Mouse (Mus musculus) CH12.LX (cell line): ENCODE measurements around the gene Npas2. TPM values are rescaled to one million over a fixed set of nuclear protein-coding genes. Genes with fewer than 3 reads are reported as not detected.

ENCODE experiments used
- DNase-seq: peaks from one replicate; pipeline ENCODE4 v3.0.0-alpha.2; 2013; ENCODE audit errors: extremely low read depth
- H3K27ac ChIP-seq: 2 replicates; pipeline ENCODE4 v1.5.1; 2012; ENCODE audit warnings: low read depth, mild to moderate bottlenecking, control low read depth, moderate library complexity; ENCODE audit not compliant: insufficient read depth
- H3K27me3 ChIP-seq: replicated peaks from 2 replicates; pipeline ENCODE3; 2012; ENCODE audit warnings: inconsistent platforms
- H3K36me3 ChIP-seq, 2 experiments: replicated peaks in 1 of 2; 2 replicates each; pipeline versions ENCODE3 to v1.6.1; 2012; ENCODE audit warnings: inconsistent platforms in 1 of 2, low read length in 1 of 2, mild to moderate bottlenecking in 1 of 2, mixed read lengths in 1 of 2, moderate library complexity in 1 of 2; ENCODE audit not compliant: control insufficient read depth in 1 of 2, insufficient read depth in 1 of 2
- H3K4me1 ChIP-seq, 2 experiments: 2 replicates each; pipeline ENCODE4 v1.6.1; 2012; ENCODE audit warnings: inconsistent platforms in 1 of 2, moderate library complexity in 1 of 2; ENCODE audit not compliant: insufficient read depth in 2 of 2, control insufficient read depth in 1 of 2
- H3K4me2 ChIP-seq: 2 replicates; pipeline ENCODE4 v1.6.1; 2012; ENCODE audit warnings: low read depth, mild to moderate bottlenecking, control low read depth; ENCODE audit not compliant: poor library complexity, insufficient read depth, severe bottlenecking
- H3K4me3 ChIP-seq, 3 experiments: fragments of 150-350 bp in 1 of 3; sonication (generic) in 1 of 3; replicated peaks in 1 of 3; 2 replicates each; pipeline versions ENCODE3 to v1.5.1; 2011 to 2012; ENCODE audit warnings: low read depth in 2 of 3, low read length in 2 of 3, mild to moderate bottlenecking in 2 of 3, moderate library complexity in 2 of 3, control low read depth in 1 of 3, improper control_type of control experiment in 1 of 3, inconsistent platforms in 1 of 3, mixed read lengths in 1 of 3; ENCODE audit not compliant: poor library complexity in 1 of 3
- H3K79me2 ChIP-seq: replicated peaks from 2 replicates; pipeline ENCODE4 v1.6.1; 2012; ENCODE audit warnings: mild to moderate bottlenecking, moderate library complexity; ENCODE audit not compliant: control insufficient read depth, poor library complexity, insufficient read depth, severe bottlenecking; ENCODE audit errors: extremely low read depth
- H3K9ac ChIP-seq: 2 replicates; pipeline ENCODE4 v1.6.1; 2012; ENCODE audit warnings: low read depth, mild to moderate bottlenecking, control low read depth, moderate library complexity; ENCODE audit not compliant: insufficient read depth
- H3K9me3 ChIP-seq: replicated peaks from 2 replicates; pipeline ENCODE3; 2012; ENCODE audit warnings: low read length, inconsistent platforms, mixed read lengths
- BHLHE40 ChIP-seq: IDR thresholded peaks from 2 replicates; pipeline ENCODE4 v1.6.1; 2011; ENCODE audit warnings: mild to moderate bottlenecking, low read depth, low read length, improper control_type of control experiment
- CHD1 ChIP-seq: IDR thresholded peaks from 2 replicates; pipeline ENCODE4 v1.6.1; 2012; ENCODE audit warnings: low read depth, low read length, improper control_type of control experiment, inconsistent platforms
- CTCF ChIP-seq, 2 experiments: IDR thresholded peaks in 1 of 2; conservative IDR thresholded peaks in 1 of 2; 2 replicates each; pipeline ENCODE4 v1.5.1; 2011 to 2012; ENCODE audit warnings: low read depth in 2 of 2, low read length in 2 of 2, improper control_type of control experiment in 1 of 2, inconsistent platforms in 1 of 2, mild to moderate bottlenecking in 1 of 2, moderate library complexity in 1 of 2
- ELF1 ChIP-seq: IDR thresholded peaks from 2 replicates; pipeline ENCODE4 v1.6.1; 2014; ENCODE audit warnings: low read depth, mild to moderate bottlenecking, inconsistent platforms, low read length, improper control_type of control experiment
- ETS1 ChIP-seq: conservative IDR thresholded peaks from 2 replicates; pipeline ENCODE4 v1.6.1; 2012; ENCODE audit warnings: low read depth, mild to moderate bottlenecking, inconsistent platforms, low read length, improper control_type of control experiment, moderate library complexity
- GABPA ChIP-seq: IDR thresholded peaks from 2 replicates; pipeline ENCODE4 v1.6.1; 2012; ENCODE audit warnings: low read depth, low read length, improper control_type of control experiment, inconsistent platforms; ENCODE audit not compliant: insufficient replicate concordance
- HCFC1 ChIP-seq: IDR thresholded peaks from 2 replicates; pipeline ENCODE4 v1.6.1; 2012; ENCODE audit warnings: low read depth, mild to moderate bottlenecking, inconsistent platforms, low read length, improper control_type of control experiment
- IRF4 ChIP-seq: IDR thresholded peaks from 2 replicates; pipeline ENCODE4 v1.6.1; 2014; ENCODE audit warnings: low read depth, mild to moderate bottlenecking, inconsistent platforms, low read length, improper control_type of control experiment
- JUND ChIP-seq: conservative IDR thresholded peaks from 2 replicates; pipeline ENCODE4 v1.6.1; 2011; ENCODE audit warnings: low read depth, low read length, improper control_type of control experiment
- KAT2A ChIP-seq: IDR thresholded peaks from 2 replicates; pipeline ENCODE4 v1.6.1; 2012; ENCODE audit warnings: low read length, improper control_type of control experiment, inconsistent platforms; ENCODE audit not compliant: insufficient replicate concordance
- MAFK ChIP-seq: IDR thresholded peaks from 2 replicates; pipeline ENCODE4 v1.6.1; 2011; ENCODE audit warnings: low read length, improper control_type of control experiment; ENCODE audit not compliant: insufficient replicate concordance
- MAX ChIP-seq: IDR thresholded peaks from 2 replicates; pipeline ENCODE4 v1.6.1; 2011; ENCODE audit warnings: low read length, improper control_type of control experiment
- MYC ChIP-seq: IDR thresholded peaks from 2 replicates; pipeline ENCODE4 v1.6.1; 2011; ENCODE audit warnings: low read depth, mild to moderate bottlenecking, improper control_type of control experiment, low read length
- NRF1 ChIP-seq: IDR thresholded peaks from 2 replicates; pipeline ENCODE4 v1.6.1; 2014; ENCODE audit warnings: low read depth, mild to moderate bottlenecking, inconsistent platforms, low read length, improper control_type of control experiment, moderate library complexity
- PAX5 ChIP-seq: IDR thresholded peaks from 2 replicates; pipeline ENCODE4 v1.6.1; 2012; ENCODE audit warnings: low read length, inconsistent platforms, mixed read lengths
- POLR2A ChIP-seq: IDR thresholded peaks from 2 replicates; pipeline ENCODE4 v1.6.1; 2011; ENCODE audit warnings: low read depth, mild to moderate bottlenecking, improper control_type of control experiment, low read length
- RAD21 ChIP-seq: IDR thresholded peaks from 2 replicates; pipeline ENCODE4 v1.6.1; 2011; ENCODE audit warnings: low read depth, mild to moderate bottlenecking, low read length, improper control_type of control experiment, moderate library complexity
- SIN3A ChIP-seq: IDR thresholded peaks from 2 replicates; pipeline ENCODE4 v1.6.1; 2012; ENCODE audit warnings: low read length, improper control_type of control experiment, inconsistent platforms
- TBP ChIP-seq: conservative IDR thresholded peaks from 2 replicates; pipeline ENCODE4 v1.6.1; 2011; ENCODE audit warnings: low read depth, low read length, improper control_type of control experiment
- TCF12 ChIP-seq: IDR thresholded peaks from 2 replicates; pipeline ENCODE4 v1.6.1; 2014; ENCODE audit warnings: low read depth, mild to moderate bottlenecking, inconsistent platforms, low read length, improper control_type of control experiment
- UBTF ChIP-seq: IDR thresholded peaks from 2 replicates; pipeline ENCODE4 v1.6.1; 2012; ENCODE audit warnings: low read depth, mild to moderate bottlenecking, inconsistent platforms, low read length, improper control_type of control experiment, moderate library complexity
- USF1 ChIP-seq: IDR thresholded peaks from 2 replicates; pipeline ENCODE4 v1.6.1; 2014; ENCODE audit warnings: low read depth, mild to moderate bottlenecking, inconsistent platforms, low read length, improper control_type of control experiment
- USF2 ChIP-seq: conservative IDR thresholded peaks from 2 replicates; pipeline ENCODE4 v1.6.1; 2011; ENCODE audit warnings: low read depth, low read length, improper control_type of control experiment
- ZKSCAN1 ChIP-seq: IDR thresholded peaks from 2 replicates; pipeline ENCODE4 v1.6.1; 2012; ENCODE audit warnings: low read depth, inconsistent platforms, low read length, improper control_type of control experiment, borderline replicate concordance
- ZMIZ1 ChIP-seq: IDR thresholded peaks from 2 replicates; pipeline ENCODE4 v1.6.1; 2012; ENCODE audit warnings: low read depth, mild to moderate bottlenecking, inconsistent platforms, low read length, improper control_type of control experiment
- ZNF384 ChIP-seq: IDR thresholded peaks from 2 replicates; pipeline ENCODE4 v1.6.1; 2012; ENCODE audit warnings: low read depth, low read length, improper control_type of control experiment, inconsistent platforms
- dilution Hi-C: fragments of 300-500 bp; cut with MboI; formaldehyde crosslinking; loops from 2 replicates; pipeline ENCODE4 v1.14.3; 2020; ENCODE audit warnings: low sequenced_read_pairs; ENCODE audit not compliant: extremely low pct_unique_long_range_greater_than_20kb, extremely low pct_ligation_motif_present
- in situ Hi-C: fragments of 300-500 bp; cut with MboI; formaldehyde crosslinking; loops from 3 replicates; pipeline ENCODE4 v1.14.3; 2019; ENCODE audit warnings: low sequenced_read_pairs, low pct_ligation_motif_present, low pct_unique_long_range_greater_than_20kb, mixed read lengths
- polyA plus RNA-seq: library from polyadenylated mRNA; unstranded; fragments of >175 nt; gene quantifications from 2 replicates; pipeline ENCODE4 v1.2.1, GENCODE M21; 2012; ENCODE audit warnings: low read depth; ENCODE audit not compliant: insufficient read length
- total RNA-seq, 2 experiments: library from RNA; depleted of rRNA; stranded (reverse); fragments of 300-350 nt in 1 of 2; fragments of >200 nt in 1 of 2; gene quantifications; 2 replicates each; pipeline ENCODE4 v1.2.3; 2012 to 2014

Gene Npas2
- total and polyA plus RNA-seq, 3 experiments = 0.13 TPM; not detected in 2

DNA sequence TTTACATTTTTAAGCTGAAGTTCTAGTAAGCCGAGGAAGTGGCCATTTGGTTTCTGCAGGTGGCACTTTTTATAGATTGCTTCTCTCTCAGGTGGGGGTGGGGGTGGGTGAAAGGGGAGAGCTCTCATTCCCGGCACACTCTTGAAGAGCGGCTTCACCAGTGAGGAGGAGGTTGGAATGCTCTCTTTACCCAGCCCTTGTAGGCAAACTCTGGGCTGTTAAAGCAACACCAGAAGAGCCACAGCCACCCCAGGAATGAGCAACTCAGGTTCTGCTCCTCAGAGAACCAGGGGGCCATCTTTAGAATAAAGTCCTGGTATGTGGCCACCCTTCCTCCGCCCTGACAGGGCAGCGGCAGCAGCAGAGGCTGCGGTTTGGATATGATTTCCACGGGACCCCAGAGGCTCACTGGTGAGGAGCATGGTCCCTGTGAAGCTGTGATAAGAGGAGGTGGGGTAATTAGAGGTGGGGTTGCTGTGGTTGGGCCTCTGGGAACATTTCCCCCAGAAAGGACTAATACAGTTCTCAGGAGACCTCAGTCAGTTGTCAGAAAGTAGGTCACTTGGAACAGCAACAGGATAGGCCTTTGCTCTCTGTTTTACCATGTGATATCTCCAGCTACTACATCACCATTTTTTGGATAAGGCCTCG, 199.8 kb downstream of the Npas2 start:
- no peak for TF ChIP-seq USF2
- TF ChIP-seq ZMIZ1 = no peak
- TF ChIP-seq MYC = no peak
- TF ChIP-seq USF1 = no peak
- no peak for TF ChIP-seq NRF1
- TF ChIP-seq SIN3A = no peak
- TF ChIP-seq ZKSCAN1 = no peak
- no peak for TF ChIP-seq RAD21
- TF ChIP-seq TCF12 = no peak
- TF ChIP-seq CHD1 = no peak
- no peak for TF ChIP-seq BHLHE40
- TF ChIP-seq CTCF (conservative IDR thresholded peaks at IDR 0.05 in 1 of 2, IDR thresholded peaks at IDR 0.05 in 1 of 2; ENCODE audit: low read depth in 2 of 2, low read length in 2 of 2) = no peak
- no peak for TF ChIP-seq HCFC1
- no peak for TF ChIP-seq JUND
- TF ChIP-seq KAT2A = no peak
- TF ChIP-seq TBP = no peak
- no peak for TF ChIP-seq MAX
- no peak for TF ChIP-seq MAFK
- in situ Hi-C loops (loop anchor here (5.0 kb wide), 1 partner anchor 109 kb away; no protein-coding TSS in a partner anchor), dilution Hi-C loops (no loop called here)
- Histone ChIP-seq H3K27ac (no peak overlapping the region), H3K36me3 (no peaks in the 10 kb centered on the region), H3K4me2 (no peak overlapping the region), H3K79me2 (no peaks in the 10 kb centered on the region), H3K4me3 (no peak overlapping the region), H3K4me1 (peaks cover 0 to 14% of the 10 kb centered on the region in 2 experiments; a peak in 2 of 4 replicates), H3K9me3 (peaks cover 4% of the 10 kb centered on the region), H3K27me3 (no peaks in the 10 kb centered on the region), H3K9ac (no peak overlapping the region)
- DNase-seq = no peak

DNA sequence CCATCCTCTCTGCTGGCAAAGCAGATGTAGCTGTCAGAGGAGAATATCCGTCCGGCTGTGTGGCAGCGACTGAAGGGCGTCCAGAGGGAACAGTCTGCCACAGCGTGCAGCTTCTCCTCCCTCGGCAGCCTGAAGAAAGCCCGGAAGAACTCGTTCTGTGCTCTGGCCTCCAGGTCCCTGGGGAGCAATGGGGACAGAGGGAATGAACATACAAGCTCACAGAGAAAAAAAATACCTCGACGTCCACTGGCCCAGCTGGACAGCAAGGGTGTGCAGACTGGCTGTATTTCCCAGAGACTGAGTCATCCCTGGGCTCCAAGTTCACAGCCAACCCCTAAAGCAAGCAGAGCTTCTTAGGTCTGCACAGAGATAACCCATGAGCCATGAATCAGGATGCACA, 200.6 kb downstream of the Npas2 start:
- no peaks in the 10 kb centered on the region for H3K36me3 ChIP-seq
- no peak overlapping the region for H3K4me2 ChIP-seq
- H3K79me2 ChIP-seq = no peaks in the 10 kb centered on the region
- peaks cover 4% of the 10 kb centered on the region for H3K9me3 ChIP-seq
- no peak overlapping the region for H3K4me3 ChIP-seq
- TF ChIP-seq IRF4 = no peak
- TF ChIP-seq ETS1 = no peak
- TF ChIP-seq BHLHE40 = no peak
- no peak for TF ChIP-seq RAD21
- TF ChIP-seq USF2 = no peak
- TF ChIP-seq ZMIZ1 = no peak
- TF ChIP-seq CHD1 = no peak
- TF ChIP-seq GABPA = no peak
- no peak for TF ChIP-seq POLR2A
- TF ChIP-seq ELF1 = no peak
- no peak for TF ChIP-seq PAX5
- TF ChIP-seq UBTF = no peak
- TF ChIP-seq ZNF384 = no peak
- peaks cover 0 to 14% of the 10 kb centered on the region in 2 experiments; a peak in 2 of 4 replicates for H3K4me1 ChIP-seq
- dilution Hi-C loops (no loop called here), in situ Hi-C loops (loop anchor here (5.0 kb wide), 1 partner anchor 108 kb away; no protein-coding TSS in a partner anchor)
- no peak for DNase-seq
- H3K27ac ChIP-seq = no peak overlapping the region
- H3K27me3 ChIP-seq = no peaks in the 10 kb centered on the region
- no peak overlapping the region for H3K9ac ChIP-seq
